Mouse (Mus musculus): ENCODE data around the gene S100g. TPM values are rescaled to one million over a fixed set of nuclear protein-coding genes. Genes with fewer than 3 reads are reported as not detected.

Gene S100g
- total and polyA plus RNA-seq, 2 experiments from 2014 or later: not detected

- no peak overlapping the region for H3K9ac ChIP-seq (replicated peaks; ENCODE audit: low read length, poor library complexity, severe bottlenecking)
- no peaks in the 10 kb centered on the region for H3K4me1 ChIP-seq (ENCODE audit: insufficient read depth, low read length)
- no peaks in the 10 kb centered on the region for H3K36me3 ChIP-seq (ENCODE audit: insufficient read depth, low read length)
- H3K27me3 ChIP-seq (ENCODE audit: insufficient read depth, low read length): no peaks in the 10 kb centered on the region
- no peak overlapping the region for H3K4me2 ChIP-seq (ENCODE audit: low read depth, low read length, poor library complexity, severe bottlenecking)
- no peak for ATAC-seq (ENCODE audit: low FRiP score)
- no peak overlapping the region for H3K27ac ChIP-seq (ENCODE audit: low read depth, low read length)
- no peak for TF ChIP-seq CTCF (IDR thresholded peaks at IDR 0.05)
- no peaks in the 10 kb centered on the region for H3K9me3 ChIP-seq (ENCODE audit: low read length)
- DNase-seq (ENCODE audit: low spot score): no peak
- WGBS: 52% methylated on average over 4 of the region's 4 CpGs
- H3K4me3 ChIP-seq (ENCODE audit: low read depth, low read length): no peak overlapping the region
Observed at GRCm38 (mm10) chrX:162963840-162964239, 559 bp downstream of the S100g start.

GRCm38 (mm10) chrX:162957921-162958320 lies 6.5 kb downstream of the S100g start:
- 85% methylated on average over 3 of the region's 3 CpGs for WGBS
- H3K36me3 ChIP-seq (ENCODE audit: insufficient read depth, low read length): no peaks in the 10 kb centered on the region
- H3K4me2 ChIP-seq (ENCODE audit: low read depth, low read length, poor library complexity, severe bottlenecking): no peak overlapping the region
- DNase-seq (ENCODE audit: low spot score): no peak
- H3K9ac ChIP-seq (replicated peaks; ENCODE audit: low read length, poor library complexity, severe bottlenecking): no peak overlapping the region
- no peak for TF ChIP-seq CTCF (IDR thresholded peaks at IDR 0.05)
- H3K9me3 ChIP-seq (ENCODE audit: low read length): no peaks in the 10 kb centered on the region
- H3K27me3 ChIP-seq (ENCODE audit: insufficient read depth, low read length): no peaks in the 10 kb centered on the region
- no peak overlapping the region for H3K4me3 ChIP-seq (ENCODE audit: low read depth, low read length)
- no peaks in the 10 kb centered on the region for H3K4me1 ChIP-seq (ENCODE audit: insufficient read depth, low read length)
- no peak overlapping the region for H3K27ac ChIP-seq (ENCODE audit: low read depth, low read length)
- no peak for ATAC-seq (ENCODE audit: low FRiP score)

GRCm38 (mm10) chrX:162949811-162950439 lies 14.5 kb downstream of the S100g start:
- DNase-seq (ENCODE audit: low spot score) (peak; percentile 77), ATAC-seq (ENCODE audit: low FRiP score) (peak; percentile 44; the same call in 1 of the 2 replicates)
- WGBS: 25% methylated on average over 3 of the region's 3 CpGs
- peak; percentile 79 for TF ChIP-seq CTCF (IDR thresholded peaks at IDR 0.05)
- Histone ChIP-seq H3K36me3 (ENCODE audit: insufficient read depth, low read length) (no peaks in the 10 kb centered on the region), H3K27me3 (ENCODE audit: insufficient read depth, low read length) (no peaks in the 10 kb centered on the region), H3K9ac (replicated peaks; ENCODE audit: low read length, poor library complexity, severe bottlenecking) (no peak overlapping the region), H3K4me1 (ENCODE audit: insufficient read depth, low read length) (no peaks in the 10 kb centered on the region), H3K27ac (ENCODE audit: low read depth, low read length) (no peak overlapping the region), H3K4me2 (ENCODE audit: low read depth, low read length, poor library complexity, severe bottlenecking) (no peak overlapping the region), H3K4me3 (ENCODE audit: low read depth, low read length) (no peak overlapping the region), H3K9me3 (ENCODE audit: low read length) (no peaks in the 10 kb centered on the region)

- no peak overlapping the region for H3K4me2 ChIP-seq (ENCODE audit: low read depth, low read length, poor library complexity, severe bottlenecking)
- H3K4me3 ChIP-seq (ENCODE audit: low read depth, low read length): no peak overlapping the region
- DNase-seq (ENCODE audit: low spot score): no peak
- no peak overlapping the region for H3K9ac ChIP-seq (replicated peaks; ENCODE audit: low read length, poor library complexity, severe bottlenecking)
- no peaks in the 10 kb centered on the region for H3K27me3 ChIP-seq (ENCODE audit: insufficient read depth, low read length)
- no peaks in the 10 kb centered on the region for H3K4me1 ChIP-seq (ENCODE audit: insufficient read depth, low read length)
- H3K9me3 ChIP-seq (ENCODE audit: low read length): no peaks in the 10 kb centered on the region
- no peaks in the 10 kb centered on the region; the same call in 1 of the 2 replicates for H3K36me3 ChIP-seq (ENCODE audit: insufficient read depth, low read length)
- WGBS: 83% methylated on average over 1 of the region's 1 CpGs
- TF ChIP-seq CTCF (IDR thresholded peaks at IDR 0.05): no peak
- no peak for ATAC-seq (ENCODE audit: low FRiP score)
- no peak overlapping the region for H3K27ac ChIP-seq (ENCODE audit: low read depth, low read length)
Observed at GRCm38 (mm10) chrX:162942027-162942426, 22.4 kb downstream of the S100g start.

GRCm38 (mm10) chrX:162931467-162931866 lies 32.9 kb downstream of the S100g start:
- no peak overlapping the region for H3K27ac ChIP-seq (ENCODE audit: low read depth, low read length)
- TF ChIP-seq CTCF (IDR thresholded peaks at IDR 0.05): no peak
- H3K4me1 ChIP-seq (ENCODE audit: insufficient read depth, low read length): no peaks in the 10 kb centered on the region
- no peaks in the 10 kb centered on the region for H3K9me3 ChIP-seq (ENCODE audit: low read length)
- no peak overlapping the region for H3K4me3 ChIP-seq (ENCODE audit: low read depth, low read length)
- no peak overlapping the region for H3K4me2 ChIP-seq (ENCODE audit: low read depth, low read length, poor library complexity, severe bottlenecking)
- no peaks in the 10 kb centered on the region for H3K27me3 ChIP-seq (ENCODE audit: insufficient read depth, low read length)
- DNase-seq (ENCODE audit: low spot score) (no peak), ATAC-seq (ENCODE audit: low FRiP score) (no peak)
- H3K9ac ChIP-seq (replicated peaks; ENCODE audit: low read length, poor library complexity, severe bottlenecking): no peak overlapping the region
- H3K36me3 ChIP-seq (ENCODE audit: insufficient read depth, low read length): peaks cover 14% of the 10 kb centered on the region
- WGBS: 93% methylated on average over 2 of the region's 2 CpGs

- no peak for DNase-seq (ENCODE audit: low spot score)
- TF ChIP-seq CTCF (IDR thresholded peaks at IDR 0.05): no peak
- Histone ChIP-seq H3K9ac (replicated peaks; ENCODE audit: low read length, poor library complexity, severe bottlenecking) (no peak overlapping the region), H3K4me1 (ENCODE audit: insufficient read depth, low read length) (no peaks in the 10 kb centered on the region), H3K36me3 (ENCODE audit: insufficient read depth, low read length) (no peaks in the 10 kb centered on the region; the same call in 1 of the 2 replicates), H3K27me3 (ENCODE audit: insufficient read depth, low read length) (no peaks in the 10 kb centered on the region), H3K27ac (ENCODE audit: low read depth, low read length) (no peak overlapping the region), H3K4me2 (ENCODE audit: low read depth, low read length, poor library complexity, severe bottlenecking) (no peak overlapping the region), H3K9me3 (ENCODE audit: low read length) (no peaks in the 10 kb centered on the region), H3K4me3 (ENCODE audit: low read depth, low read length) (no peak overlapping the region)
- 85% methylated on average over 8 of the region's 8 CpGs for WGBS
- no peak for ATAC-seq (ENCODE audit: low FRiP score)
Observed at GRCm38 (mm10) chrX:162921487-162922125, 42.8 kb downstream of the S100g start.
